Mouse (Mus musculus): Measurements from ENCODE around the gene Stk38l. TPM values are rescaled to one million over a fixed set of nuclear protein-coding genes. Genes with fewer than 3 reads are reported as not detected.
A peak's percentile ranks its signal among the peaks of the same experiment; 100 is the strongest.
"Not testable (repeated sequence)": the region's sequence is repeated elsewhere in the genome, so short reads cannot be mapped to it uniquely, and the experiment has no call there.

Stk38l gene
- total RNA-seq, 2 experiments from 2014 or later: 12.8 to 13.7 TPM

DNA sequence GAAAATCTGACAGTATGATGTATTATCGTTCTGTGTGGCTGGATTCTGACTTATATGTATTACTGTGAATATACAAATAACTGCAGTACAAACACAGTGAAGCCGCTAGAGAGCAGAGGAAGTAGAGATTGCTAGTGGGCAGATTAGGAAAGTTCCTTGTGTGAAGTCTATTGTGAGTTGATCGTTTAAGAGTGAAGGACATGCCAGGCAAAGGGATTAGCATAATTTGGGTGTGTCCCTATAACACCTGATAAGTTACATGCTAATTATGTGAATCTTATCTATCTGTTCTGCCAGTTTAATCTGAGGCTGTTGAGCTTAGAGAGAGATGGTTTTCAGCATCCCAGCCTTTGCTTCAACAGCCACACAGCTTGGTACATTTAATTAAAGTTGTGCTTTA lies 7.4 kb downstream of the Stk38l start:
- intact Hi-C loops (cut with DNase I): no loop called here
- DNase-seq: no peak

DNA sequence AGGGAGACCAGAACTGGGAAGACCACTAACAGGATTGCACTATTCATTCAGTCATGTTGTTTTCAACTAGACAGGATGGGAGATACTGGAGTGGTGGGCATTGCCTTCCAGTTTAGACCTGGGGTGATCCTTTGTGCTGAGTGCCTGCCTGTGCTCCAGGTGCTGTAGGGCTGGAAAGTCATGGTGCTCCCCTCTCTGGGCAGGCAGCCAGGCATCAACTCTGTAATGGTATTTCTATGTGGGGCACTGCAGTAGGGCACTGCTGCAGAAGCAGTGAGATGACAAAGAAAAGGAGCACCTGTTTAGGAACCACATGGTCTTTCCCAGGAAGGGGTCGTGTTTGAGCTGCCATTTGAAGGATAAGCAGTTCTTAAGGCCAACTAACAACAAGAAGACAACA lies 7.9 kb downstream of the Stk38l start:
- intact Hi-C loops (cut with DNase I): no loop called here
- DNase-seq: no peak

DNA sequence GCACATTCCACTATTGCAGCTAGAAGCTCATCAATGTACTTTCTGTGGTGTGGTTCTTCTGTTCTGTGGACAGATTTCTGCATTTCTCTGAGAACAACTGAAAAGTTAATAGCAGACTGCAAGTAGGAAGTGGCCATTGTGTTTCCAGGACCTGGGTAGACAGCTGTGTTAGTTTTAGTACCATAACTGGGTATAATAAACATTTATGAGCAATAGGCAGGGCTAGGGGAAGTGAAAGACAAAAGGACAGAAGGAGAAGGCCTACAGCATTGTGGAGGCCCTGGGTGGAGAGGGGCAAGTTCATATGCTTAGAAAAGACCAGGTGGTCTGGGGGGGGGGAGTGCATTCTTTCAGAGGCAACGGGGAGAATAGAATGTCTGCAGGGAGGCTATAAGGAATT lies 8.8 kb downstream of the Stk38l start:
- DNase-seq: no peak

DNA sequence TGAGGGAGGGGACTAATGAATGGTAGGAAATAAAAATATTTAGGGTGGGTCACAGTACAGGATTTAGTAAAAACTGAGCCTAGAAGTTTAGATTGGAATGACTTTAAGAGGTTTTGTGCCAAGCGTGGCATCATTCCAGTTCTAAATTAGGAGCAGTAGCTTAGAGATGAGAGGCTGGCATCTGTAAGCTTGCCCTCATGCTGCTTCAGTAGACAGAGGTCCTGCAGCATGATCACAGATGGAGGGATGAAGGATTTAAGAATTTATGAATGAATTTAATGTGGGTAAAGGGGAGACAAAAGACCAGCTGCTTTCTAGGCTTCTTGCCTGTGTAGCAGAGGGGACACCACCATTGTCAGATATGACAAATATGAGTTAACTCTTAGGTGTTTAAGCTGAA lies 14.1 kb downstream of the Stk38l start:
- DNase-seq: no peak

More for the DNA sequence above, 8.8 kb downstream of the Stk38l start:
- intact Hi-C loops (cut with DNase I): no loop called here

GRCm38 (mm10) chr6:146740724-146741123 lies 15.9 kb downstream of the Stk38l start:
- intact Hi-C loops (cut with DNase I): no loop called here
- DNase-seq: no peak

More for the DNA sequence above, 14.1 kb downstream of the Stk38l start:
- intact Hi-C loops (cut with DNase I): no loop called here

DNA sequence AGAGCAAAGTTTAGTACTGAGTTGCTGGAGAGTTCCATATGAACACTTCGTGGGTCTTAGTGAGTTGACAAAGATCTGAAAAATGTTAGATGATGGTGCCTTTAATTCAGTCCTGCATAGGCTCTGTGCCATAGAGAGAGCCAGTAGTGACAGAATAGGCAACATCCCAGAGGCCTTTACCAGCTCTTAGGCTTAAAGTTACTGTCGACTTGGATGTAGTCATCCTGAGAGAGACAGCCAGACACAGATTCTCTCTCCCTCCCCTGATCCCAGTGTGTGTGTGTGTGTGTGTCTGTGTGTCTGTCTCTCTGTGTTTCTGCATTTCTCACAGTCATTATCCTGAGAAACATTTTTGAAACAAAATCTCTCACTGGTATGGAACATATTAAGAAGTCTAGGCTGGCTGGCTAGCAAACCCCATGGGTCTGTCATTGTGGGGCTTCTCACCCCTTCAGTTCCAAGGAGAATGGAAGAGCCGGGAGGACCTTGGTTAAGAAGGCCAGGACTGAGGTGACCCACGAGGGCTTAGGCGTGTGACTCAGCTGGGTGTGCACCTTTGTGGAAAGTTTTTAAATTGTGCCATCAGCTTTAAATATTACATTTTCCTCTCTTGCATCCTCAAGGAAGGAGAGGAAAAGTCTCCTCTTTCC lies 17.3 kb downstream of the Stk38l start:
- DNase-seq: no peak
- intact Hi-C loops (cut with DNase I): no loop called here

GRCm38 (mm10) chr6:146744266-146744665 lies 19.5 kb downstream of the Stk38l start:
- intact Hi-C loops (cut with DNase I); DNase-seq: not testable (repeated sequence)

DNA sequence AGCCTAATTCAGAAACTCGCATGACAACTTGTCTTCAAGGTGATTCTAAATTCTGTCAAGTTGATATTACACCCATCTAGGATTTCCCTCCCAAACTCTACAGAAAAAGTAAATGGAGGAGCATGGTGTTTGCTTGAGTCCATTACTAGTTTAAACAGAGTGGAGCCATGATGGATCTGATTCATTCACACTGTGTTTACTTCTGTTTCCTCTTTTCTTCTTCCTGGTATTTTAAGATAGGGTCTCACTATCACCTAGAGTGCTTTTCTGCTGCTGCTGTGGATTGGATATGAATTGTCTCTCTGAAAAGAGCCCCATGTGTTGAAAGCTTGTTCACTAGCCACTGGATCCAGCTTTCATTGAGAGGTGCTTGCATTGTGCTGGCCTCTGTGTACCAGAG lies 20.4 kb downstream of the Stk38l start:
- intact Hi-C loops (cut with DNase I): no loop called here
- DNase-seq: no peak

- DNase-seq: no peak
- intact Hi-C loops (cut with DNase I): no loop called here
Observed at GRCm38 (mm10) chr6:146746577-146746976, 21.8 kb downstream of the Stk38l start.

GRCm38 (mm10) chr6:146747057-146747456 lies 22.3 kb downstream of the Stk38l start:
- DNase-seq: no peak
- intact Hi-C loops (cut with DNase I): no loop called here

DNA sequence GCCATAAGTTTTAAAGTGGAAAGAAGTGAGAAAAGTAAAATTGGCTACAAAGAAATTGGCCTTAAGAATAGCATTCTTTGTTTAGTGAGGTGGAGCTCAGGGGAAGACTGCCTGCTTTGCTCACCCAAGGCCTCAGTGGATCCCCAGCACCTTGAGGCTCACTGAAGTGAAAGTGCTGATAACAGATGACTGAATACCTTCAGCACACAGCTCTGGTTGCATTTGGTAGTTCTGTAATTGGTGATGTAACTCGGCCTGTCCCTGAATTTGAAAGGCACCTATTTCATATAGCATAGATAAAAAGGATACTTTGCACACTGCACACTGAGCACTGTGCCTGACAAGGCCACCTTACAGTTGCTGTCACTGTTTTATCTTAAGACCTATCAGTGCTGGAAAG lies 23.5 kb downstream of the Stk38l start:
- intact Hi-C loops (cut with DNase I): no loop called here
- DNase-seq: no peak

- no peak for DNase-seq
- intact Hi-C loops (cut with DNase I): no loop called here
Observed at GRCm38 (mm10) chr6:146751671-146752070, 26.9 kb downstream of the Stk38l start.

DNA sequence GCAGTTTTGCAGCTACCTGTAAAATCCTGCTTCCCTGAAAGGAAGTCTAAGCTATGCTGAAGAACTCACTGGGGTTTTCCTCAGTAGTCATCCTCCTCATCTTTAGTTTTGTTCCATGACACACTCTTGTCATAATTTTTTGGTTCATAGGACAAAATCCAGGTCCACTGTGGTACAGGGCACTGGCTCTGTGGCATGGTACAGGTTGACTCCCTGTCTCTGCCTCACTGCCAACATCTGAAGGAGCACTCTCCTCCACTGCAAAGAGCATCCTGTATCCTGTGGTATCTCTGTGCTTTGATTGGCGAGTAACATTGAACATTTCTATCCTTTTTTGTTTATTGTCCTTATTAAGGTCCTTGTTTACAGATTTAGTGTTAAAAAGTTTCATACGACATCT lies 27.4 kb downstream of the Stk38l start:
- DNase-seq: no peak
- intact Hi-C loops (cut with DNase I): no loop called here

GRCm38 (mm10) chr6:146752612-146753011 lies 27.8 kb downstream of the Stk38l start:
- intact Hi-C loops (cut with DNase I): no loop called here
- DNase-seq: no peak

DNA sequence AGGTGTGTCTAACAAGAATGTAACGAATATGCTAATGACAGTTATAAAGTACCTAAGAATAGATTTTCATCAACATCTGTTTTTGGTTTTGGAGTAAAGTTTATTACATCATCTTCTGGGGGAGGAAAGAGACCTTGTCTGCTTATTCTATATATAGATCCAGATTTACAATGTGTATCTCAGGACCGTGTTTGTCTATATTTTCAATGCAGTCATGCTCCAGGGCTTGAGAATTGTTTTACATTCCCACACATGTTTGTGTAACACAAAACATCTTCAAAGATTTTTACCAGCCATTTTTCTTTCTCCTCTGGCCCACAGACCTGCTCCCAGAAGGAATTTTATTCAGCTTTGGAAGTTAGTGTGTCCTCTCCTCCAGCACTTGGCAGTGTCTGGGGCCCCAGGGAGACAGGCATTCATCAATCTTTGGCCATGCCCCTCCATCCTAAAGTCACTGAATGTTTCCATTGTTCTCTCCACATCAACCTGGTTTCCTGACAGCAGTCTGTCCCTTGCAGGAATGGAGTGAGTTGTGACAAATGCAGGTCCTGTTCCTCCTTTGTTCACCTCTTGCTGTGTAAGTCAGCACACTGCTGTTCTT lies 28.9 kb downstream of the Stk38l start:
- no peak for DNase-seq
- intact Hi-C loops (cut with DNase I): no loop called here

GRCm38 (mm10) chr6:146755136-146755535 lies 30.3 kb downstream of the Stk38l start:
- DNase-seq: no peak
- intact Hi-C loops (cut with DNase I): no loop called here

DNA sequence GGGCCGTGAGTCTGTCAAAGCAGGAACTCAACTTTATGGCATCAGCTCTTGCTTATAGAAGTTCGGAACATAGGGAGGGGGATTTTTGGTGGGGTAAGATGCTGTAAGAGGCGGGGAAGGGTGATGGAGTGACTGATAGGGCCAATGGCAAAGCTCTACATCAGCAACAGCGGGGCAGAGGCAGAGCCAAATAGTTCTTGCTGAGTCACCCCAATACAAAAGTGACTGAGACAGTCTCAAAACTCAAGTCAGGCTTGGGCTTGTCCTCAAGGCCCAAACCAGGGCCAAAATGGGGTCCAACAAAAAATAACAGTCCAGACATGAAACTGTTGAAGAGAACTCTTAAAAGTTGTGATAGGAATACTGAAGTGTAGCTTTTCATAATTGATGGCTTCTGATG lies 30.9 kb downstream of the Stk38l start:
- intact Hi-C loops (cut with DNase I): no loop called here
- DNase-seq: no peak

- intact Hi-C loops (cut with DNase I): no loop called here
- no peak for DNase-seq
Observed at GRCm38 (mm10) chr6:146759027-146759426, 34.2 kb downstream of the Stk38l start.

GRCm38 (mm10) chr6:146760022-146760421 lies 35.2 kb downstream of the Stk38l start:
- intact Hi-C loops (cut with DNase I): loop anchor here (5.0 kb wide), 1 partner anchor 33 kb away; no protein-coding TSS in a partner anchor
- DNase-seq: no peak

DNA sequence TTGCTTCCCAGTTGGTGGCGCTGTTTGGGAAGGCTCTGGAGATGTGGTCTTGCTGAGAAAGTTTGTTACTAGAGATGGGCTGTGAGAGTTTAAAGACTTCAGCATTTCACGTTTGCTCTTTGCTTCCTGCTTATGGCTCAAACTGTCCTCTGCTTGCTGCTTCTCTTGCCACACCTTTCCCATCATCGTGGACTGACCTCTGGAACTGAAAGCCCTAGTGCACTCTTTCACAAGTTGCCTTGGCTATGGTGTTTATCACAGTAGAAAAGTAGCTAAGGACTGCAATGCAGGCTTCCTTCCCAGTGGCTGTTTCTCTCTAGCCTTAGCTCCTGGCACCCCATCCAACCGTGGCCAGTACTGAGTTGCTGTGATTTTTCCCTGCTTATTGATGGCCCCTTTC lies 35.9 kb downstream of the Stk38l start:
- no peak for DNase-seq
- intact Hi-C loops (cut with DNase I): loop anchor here (5.0 kb wide), 1 partner anchor 33 kb away; no protein-coding TSS in a partner anchor

- intact Hi-C loops (cut with DNase I): loop anchor here (1.0 to 5.0 kb wide), 2 partner anchors 35 to 102 kb away; no protein-coding TSS in a partner anchor
- DNase-seq: peak; percentile 17 to 24
Observed at GRCm38 (mm10) chr6:146762264-146762898, 37.6 kb downstream of the Stk38l start.

DNA sequence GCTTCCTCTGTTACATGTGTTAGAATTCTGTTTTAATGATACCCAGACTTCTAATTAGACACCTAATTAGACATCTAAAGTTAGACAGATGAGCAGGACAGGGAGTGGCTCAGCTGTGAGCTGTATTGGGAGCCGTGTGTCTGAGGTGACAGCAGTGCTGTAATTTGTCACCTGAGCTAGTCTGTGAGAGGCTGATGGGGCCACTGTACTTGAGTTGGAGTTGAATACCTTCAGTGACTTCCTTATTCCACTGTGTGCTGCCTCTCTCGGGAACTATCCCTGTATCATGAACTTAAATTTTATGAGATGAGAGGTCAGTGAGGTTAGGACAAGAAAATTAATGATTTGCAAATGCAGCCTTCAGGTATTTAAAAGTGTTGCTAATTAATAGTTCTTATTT lies 39.8 kb downstream of the Stk38l start:
- intact Hi-C loops (cut with DNase I): loop anchor here (5.0 kb wide), 1 partner anchor 37 kb away; no protein-coding TSS in a partner anchor
- DNase-seq: no peak
